Mouse (Mus musculus) thymus, postnatal 36 days (tissue): ENCODE results near the gene Tshz2.

Experiments used
- DNase-seq, 2 experiments: peaks; one replicate each; pipeline ENCODE4 v3.0.0; 2022; ENCODE audit warnings: mixed read lengths in 2 of 2

The Tshz2 gene

GRCm38 (mm10) chr2:169633491-169634289, 877 bp downstream of the Tshz2 start:
- DNase-seq = peak; percentile 21 to 38

- no peak for DNase-seq
These were observed 2.0 kb downstream of the Tshz2 start for GRCm38 (mm10) chr2:169634619-169635382.

- no peak for DNase-seq
These were observed 2.6 kb downstream of the Tshz2 start for GRCm38 (mm10) chr2:169635428-169635827.

- DNase-seq = no peak
These were observed 3.6 kb downstream of the Tshz2 start for GRCm38 (mm10) chr2:169636414-169636813.

- no peak for DNase-seq
These were observed 8.7 kb downstream of the Tshz2 start for GRCm38 (mm10) chr2:169641547-169641946.

GRCm38 (mm10) chr2:169642420-169642819, 9.6 kb downstream of the Tshz2 start:
- no peak for DNase-seq

- no peak for DNase-seq
These were observed 14.3 kb downstream of the Tshz2 start for GRCm38 (mm10) chr2:169647091-169647490.

- no peak for DNase-seq
These were observed 16.6 kb downstream of the Tshz2 start for GRCm38 (mm10) chr2:169649262-169649885.

- no peak for DNase-seq
These were observed 20.5 kb downstream of the Tshz2 start for GRCm38 (mm10) chr2:169653282-169653681.

GRCm38 (mm10) chr2:169663792-169664191, 31.0 kb downstream of the Tshz2 start:
- DNase-seq = no peak

- DNase-seq = no peak
These were observed 38.5 kb downstream of the Tshz2 start for GRCm38 (mm10) chr2:169671264-169671663.

GRCm38 (mm10) chr2:169673786-169674185, 41.0 kb downstream of the Tshz2 start:
- DNase-seq = peak in 1 of 2 experiments; percentile 30

- no peak for DNase-seq
These were observed 41.4 kb downstream of the Tshz2 start for GRCm38 (mm10) chr2:169674209-169674608.

GRCm38 (mm10) chr2:169679264-169679663, 46.5 kb downstream of the Tshz2 start:
- DNase-seq = peak; percentile 28 to 57

- DNase-seq = peak; percentile 26 to 49
These were observed 47.1 kb downstream of the Tshz2 start for GRCm38 (mm10) chr2:169679951-169680350.

GRCm38 (mm10) chr2:169685260-169685659, 52.4 kb downstream of the Tshz2 start:
- DNase-seq = no peak

- DNase-seq = no peak
These were observed 52.9 kb downstream of the Tshz2 start for GRCm38 (mm10) chr2:169685747-169686146.

GRCm38 (mm10) chr2:169686697-169687430, 54.1 kb downstream of the Tshz2 start:
- DNase-seq = no peak

- DNase-seq = peak; percentile 13 to 42
These were observed 57.2 kb downstream of the Tshz2 start for GRCm38 (mm10) chr2:169690054-169690453.

GRCm38 (mm10) chr2:169694494-169694893, 61.7 kb downstream of the Tshz2 start:
- no peak for DNase-seq

GRCm38 (mm10) chr2:169695025-169695424, 62.2 kb downstream of the Tshz2 start:
- DNase-seq = peak; percentile 16 to 53

- no peak for DNase-seq
These were observed 66.3 kb downstream of the Tshz2 start for GRCm38 (mm10) chr2:169699141-169699540.
